Mouse (Mus musculus): ENCODE measurements around the gene Taf3. TPM values are rescaled to one million over a fixed set of nuclear protein-coding genes. Genes with fewer than 3 reads are reported as not detected.

Taf3 gene
- total RNA-seq, 1 experiment from 2014 or later: 13.8 TPM

GRCm38 (mm10) chr2:9879493-9879892, 168.9 kb downstream of the Taf3 start:
- peak; percentile 84 for ATAC-seq (replicated peaks; ENCODE audit: low read depth, poor library complexity, severe bottlenecking)

GRCm38 (mm10) chr2:9879092-9879491, 169.3 kb downstream of the Taf3 start:
- no peak for ATAC-seq (replicated peaks; ENCODE audit: low read depth, poor library complexity, severe bottlenecking)

GRCm38 (mm10) chr2:9878564-9879081, 169.8 kb downstream of the Taf3 start:
- peak; percentile 19; the same call in 1 of the 2 replicates for ATAC-seq (replicated peaks; ENCODE audit: low read depth, poor library complexity, severe bottlenecking)

- peak; percentile 1; the same call in 1 of the 2 replicates for ATAC-seq (replicated peaks; ENCODE audit: low read depth, poor library complexity, severe bottlenecking)
Observed at GRCm38 (mm10) chr2:9877966-9878563, 170.3 kb downstream of the Taf3 start.

- no peak for ATAC-seq (replicated peaks; ENCODE audit: low read depth, poor library complexity, severe bottlenecking)
Observed at GRCm38 (mm10) chr2:9877326-9877690, 171.1 kb downstream of the Taf3 start.

DNA sequence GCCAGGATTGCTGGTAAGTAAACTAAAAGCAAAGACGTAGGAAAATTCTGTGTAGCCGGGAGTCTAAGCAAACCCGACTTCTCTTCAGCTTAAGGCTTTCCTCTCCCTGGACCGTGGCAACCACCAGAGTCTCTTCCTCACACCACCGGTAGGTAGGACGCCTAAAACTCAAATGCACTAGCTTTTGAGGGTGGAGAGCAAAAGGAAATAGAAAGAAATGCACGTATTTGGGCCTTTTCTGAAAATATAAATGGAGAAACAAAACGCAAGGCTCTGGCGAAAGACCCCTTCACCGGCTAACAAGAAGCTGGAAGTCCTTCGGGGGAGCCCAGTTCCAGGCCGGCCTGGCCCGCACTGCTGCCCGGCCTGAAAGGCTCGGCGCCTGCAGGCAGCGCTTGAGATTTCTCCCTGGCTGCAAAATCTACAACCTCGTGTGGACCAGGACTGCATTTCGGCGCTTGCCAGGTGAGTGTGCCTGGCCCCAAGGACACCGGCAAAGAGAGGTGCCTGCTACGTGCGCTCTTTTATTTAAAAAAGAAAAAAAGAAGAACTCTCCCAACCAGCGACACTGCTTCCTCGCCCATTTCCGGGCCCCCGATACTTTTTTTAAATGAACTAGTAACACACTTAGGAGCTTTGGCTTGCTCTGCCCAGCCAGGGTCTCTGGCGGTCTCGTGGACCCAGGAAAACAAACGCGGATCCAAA, 171.6 kb downstream of the Taf3 start:
- no peak for ATAC-seq (replicated peaks; ENCODE audit: low read depth, poor library complexity, severe bottlenecking)

DNA sequence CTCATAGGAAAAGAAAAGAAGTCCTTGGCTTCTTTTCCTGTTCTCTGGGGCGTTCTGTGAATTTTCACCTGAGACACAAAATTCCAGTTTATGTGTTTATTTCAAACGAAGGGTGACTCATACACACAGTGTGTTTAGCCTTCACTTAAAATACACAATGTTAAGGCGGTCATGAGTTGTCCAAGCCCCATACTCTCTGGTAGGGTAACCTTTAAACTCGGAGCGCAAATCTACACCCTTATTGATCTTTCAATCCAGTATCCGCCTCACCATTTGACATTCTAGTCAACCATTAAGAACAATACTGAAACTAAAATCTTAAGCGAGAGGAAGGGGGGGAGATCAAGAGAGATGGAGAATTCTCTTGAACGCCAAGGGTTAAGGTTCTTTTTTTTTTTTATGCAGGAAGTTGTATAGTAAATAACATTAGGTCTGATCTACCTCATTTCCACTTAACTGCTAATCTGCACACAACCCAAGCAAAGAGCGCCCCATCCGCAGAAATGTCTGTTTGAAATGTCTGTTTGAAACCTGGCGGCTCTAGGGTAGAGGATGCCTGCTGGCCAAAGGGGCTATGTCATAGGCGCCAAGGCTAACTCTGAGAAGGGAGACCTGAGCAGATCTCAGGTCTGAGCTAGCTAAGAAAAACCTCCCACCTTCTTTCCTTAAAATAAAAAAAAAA, 172.6 kb downstream of the Taf3 start:
- no peak for ATAC-seq (replicated peaks; ENCODE audit: low read depth, poor library complexity, severe bottlenecking)

DNA sequence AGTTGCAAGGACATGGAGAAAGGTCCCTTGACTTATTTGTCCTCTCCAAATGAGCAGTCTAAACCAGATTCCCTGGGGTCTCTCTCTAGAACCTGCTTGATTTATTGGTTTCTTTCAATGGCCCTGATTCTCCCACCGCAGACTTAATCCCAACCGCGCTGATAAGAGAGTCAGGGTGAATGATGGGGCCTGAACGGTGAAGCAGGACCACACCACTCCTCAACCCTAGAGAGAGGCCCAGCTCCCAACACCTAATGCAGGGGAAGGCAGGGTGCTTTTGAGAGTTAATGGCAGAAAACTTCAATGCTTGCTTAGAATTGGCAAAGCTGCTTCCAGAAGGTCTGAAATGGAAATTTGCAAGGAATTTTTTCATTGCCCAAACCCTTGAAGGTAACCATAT, 173.2 kb downstream of the Taf3 start:
- no peak for ATAC-seq (replicated peaks; ENCODE audit: low read depth, poor library complexity, severe bottlenecking)

DNA sequence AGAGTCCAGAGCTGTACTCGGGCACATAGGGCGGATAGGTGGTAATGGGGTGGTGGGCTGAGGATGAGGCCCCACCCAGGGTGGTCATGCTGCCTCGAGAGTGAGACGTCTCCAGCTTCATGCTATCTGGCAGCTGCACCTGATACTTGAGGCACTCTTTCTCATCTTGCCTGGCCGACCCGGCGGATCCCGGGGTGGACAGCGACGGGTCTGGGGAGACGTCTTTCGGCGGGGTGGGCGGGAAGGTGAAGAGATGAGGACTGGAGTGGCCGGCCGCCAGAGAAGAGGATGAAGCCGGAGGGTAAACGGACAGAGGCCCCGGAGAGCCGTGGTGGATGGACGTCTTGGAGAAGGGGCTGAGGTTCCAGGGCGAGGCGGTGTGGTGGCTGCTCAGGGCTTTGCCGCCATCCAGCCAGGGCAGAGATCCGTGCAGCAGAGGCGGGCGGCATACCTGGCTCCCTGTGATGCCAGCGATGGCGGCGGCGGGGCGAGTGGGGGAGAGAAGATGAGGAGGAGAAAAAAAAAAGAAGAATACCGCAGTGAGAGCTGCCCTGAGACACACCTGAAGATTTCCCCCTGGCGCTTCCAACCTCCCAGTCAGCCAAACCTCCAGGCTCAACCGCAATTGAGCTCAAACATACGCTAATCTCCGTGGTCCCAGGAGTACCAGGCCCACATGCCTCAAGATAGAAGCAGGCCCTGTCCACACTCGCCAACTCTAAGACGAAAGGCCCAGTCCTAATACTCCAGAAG, 173.8 kb downstream of the Taf3 start:
- no peak for ATAC-seq (replicated peaks; ENCODE audit: low read depth, poor library complexity, severe bottlenecking)

DNA sequence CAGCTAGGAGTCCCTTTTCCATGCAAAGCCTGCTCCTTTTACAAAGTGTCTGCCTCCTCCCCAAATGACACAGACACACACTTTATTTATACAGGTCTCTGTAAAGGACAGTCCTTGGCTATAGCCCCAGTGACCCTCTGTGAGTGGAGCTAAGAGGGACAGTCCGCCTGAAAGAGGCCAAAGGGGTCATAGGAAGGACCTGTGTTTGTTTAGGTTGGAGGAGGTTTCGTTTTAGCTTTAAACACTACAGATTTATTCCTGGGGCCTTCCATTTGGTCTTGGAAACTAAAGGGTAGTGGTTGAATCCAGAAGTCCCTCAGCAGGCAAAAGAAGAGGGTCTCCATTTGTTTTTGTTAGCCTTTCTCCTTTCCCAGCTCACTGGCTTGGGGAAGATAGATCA, 174.6 kb downstream of the Taf3 start:
- no peak for ATAC-seq (replicated peaks; ENCODE audit: low read depth, poor library complexity, severe bottlenecking)

- ATAC-seq (replicated peaks; ENCODE audit: low read depth, poor library complexity, severe bottlenecking): peak; percentile 3; the same call in 1 of the 2 replicates
Observed at GRCm38 (mm10) chr2:9872682-9873081, 175.7 kb downstream of the Taf3 start.

DNA sequence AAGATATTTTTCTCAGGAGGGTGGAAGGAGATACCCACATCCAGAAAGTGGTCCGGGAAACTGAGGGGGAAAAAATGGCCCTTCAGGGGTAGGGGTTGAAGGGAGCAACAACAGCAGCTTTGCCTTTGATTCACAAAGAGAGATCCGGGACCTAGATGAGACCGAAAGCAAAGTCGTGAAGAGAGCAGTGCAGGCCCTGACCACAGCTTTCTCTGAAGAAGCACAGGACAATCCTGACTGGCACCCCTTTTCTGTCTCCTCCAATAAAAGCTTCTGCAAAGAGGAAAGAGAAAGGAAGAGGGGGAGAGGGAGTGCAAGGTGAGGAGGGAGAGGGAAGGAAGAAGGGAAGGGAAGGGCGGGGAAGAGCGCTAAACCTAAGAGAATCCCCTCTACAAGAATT, 176.6 kb downstream of the Taf3 start:
- ATAC-seq (replicated peaks; ENCODE audit: low read depth, poor library complexity, severe bottlenecking): no peak

DNA sequence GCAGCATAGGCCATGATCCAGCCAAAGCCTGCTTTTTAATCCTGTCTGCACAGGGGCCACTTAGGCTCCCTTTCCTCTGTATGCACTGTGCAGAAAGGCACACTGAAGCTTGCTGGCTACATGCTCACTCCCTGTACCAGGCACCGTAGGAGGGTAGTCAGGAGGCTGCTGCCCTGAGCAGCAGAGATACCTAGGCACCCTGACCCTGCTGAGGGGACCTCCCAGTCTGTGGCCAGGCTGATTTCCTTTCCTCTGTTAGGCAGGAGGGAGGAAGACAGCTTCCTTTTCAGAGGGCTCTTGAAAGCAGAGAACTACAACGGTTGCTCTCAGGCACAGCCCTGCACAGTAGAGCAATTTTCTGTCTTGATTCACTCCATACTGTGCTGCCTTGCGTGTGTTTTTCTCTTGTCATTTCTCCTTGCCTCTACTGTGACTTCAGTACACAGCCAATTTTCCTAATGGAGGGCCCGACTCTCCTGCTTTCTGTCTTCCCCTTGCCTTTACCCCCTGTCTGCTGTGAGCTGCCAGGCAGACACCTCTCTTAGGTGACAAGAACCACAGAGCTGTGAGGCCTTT, 177.2 kb downstream of the Taf3 start:
- ATAC-seq (replicated peaks; ENCODE audit: low read depth, poor library complexity, severe bottlenecking): peak; percentile 65

DNA sequence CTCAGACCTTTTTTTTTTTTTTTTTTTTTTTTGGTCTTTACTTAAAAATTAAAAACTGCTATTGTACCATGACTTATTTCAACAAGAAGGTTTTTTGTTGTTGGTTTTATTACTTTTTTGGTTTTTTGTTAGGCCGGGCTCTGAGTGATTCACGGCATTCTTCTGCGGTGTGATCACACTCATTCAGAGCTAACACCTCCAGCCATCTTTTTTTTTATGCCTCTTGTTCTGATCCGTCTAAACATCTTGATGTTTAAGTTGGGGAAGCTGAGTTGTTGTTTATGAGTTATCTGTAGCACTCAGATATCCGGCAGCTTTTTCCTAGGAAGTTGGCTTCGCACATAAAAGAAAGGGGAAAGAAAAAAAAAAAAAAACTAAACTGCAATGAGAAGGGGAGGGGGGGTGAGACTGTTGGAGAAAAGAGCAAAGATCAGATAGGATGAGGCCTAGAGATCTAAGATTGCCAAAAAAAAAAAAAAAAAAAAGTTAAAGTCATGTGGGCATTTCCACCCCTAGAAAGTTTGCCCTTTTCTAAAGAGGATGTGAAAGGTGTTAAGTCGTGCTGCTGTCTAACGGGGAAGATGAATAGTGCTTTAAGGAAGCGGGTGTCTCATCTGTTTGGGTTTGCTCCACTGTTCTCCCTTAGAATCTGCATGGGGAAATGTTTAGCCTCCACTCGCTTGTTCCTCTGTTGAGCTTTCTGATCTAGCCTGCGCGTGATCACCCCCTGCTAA, 181.1 kb downstream of the Taf3 start:
- peak; percentile 26; the same call in 1 of the 2 replicates for ATAC-seq (replicated peaks; ENCODE audit: low read depth, poor library complexity, severe bottlenecking)

Other genes starting within 250 kb of the Taf3 start
- gene 4930412O13Rik, start 167.3 kb downstream of the Taf3 start, total RNA-seq (2017): not detected in 2 replicates
- not detected in 2 replicates for gene 9230102O04Rik, start 159.1 kb downstream of the Taf3 start, total RNA-seq (2017)
- 0.24 and 1.1 TPM in 2 replicates for gene Gata3, start 158.6 kb downstream of the Taf3 start, total RNA-seq (2017)
- gene Atp5c1, start 31.9 kb upstream of the Taf3 start, total RNA-seq (2017): 446 and 456 TPM in 2 replicates
- 34.5 and 42.6 TPM in 2 replicates for gene Kin, start 32.0 kb upstream of the Taf3 start, total RNA-seq (2017)
- gene Itih2, start 82.8 kb upstream of the Taf3 start, total RNA-seq (2017): not detected in 2 replicates
- 17.2 and 19.9 TPM in 2 replicates for gene Itih5, start 105.0 kb upstream of the Taf3 start, total RNA-seq (2017)